Mouse (Mus musculus): ENCODE measurements around the gene Josd2. TPM values are rescaled to one million over a fixed set of nuclear protein-coding genes. Genes with fewer than 3 reads are reported as not detected.

Josd2 gene
- polyA plus RNA-seq, 1 experiment, result 99.2 TPM

DNA sequence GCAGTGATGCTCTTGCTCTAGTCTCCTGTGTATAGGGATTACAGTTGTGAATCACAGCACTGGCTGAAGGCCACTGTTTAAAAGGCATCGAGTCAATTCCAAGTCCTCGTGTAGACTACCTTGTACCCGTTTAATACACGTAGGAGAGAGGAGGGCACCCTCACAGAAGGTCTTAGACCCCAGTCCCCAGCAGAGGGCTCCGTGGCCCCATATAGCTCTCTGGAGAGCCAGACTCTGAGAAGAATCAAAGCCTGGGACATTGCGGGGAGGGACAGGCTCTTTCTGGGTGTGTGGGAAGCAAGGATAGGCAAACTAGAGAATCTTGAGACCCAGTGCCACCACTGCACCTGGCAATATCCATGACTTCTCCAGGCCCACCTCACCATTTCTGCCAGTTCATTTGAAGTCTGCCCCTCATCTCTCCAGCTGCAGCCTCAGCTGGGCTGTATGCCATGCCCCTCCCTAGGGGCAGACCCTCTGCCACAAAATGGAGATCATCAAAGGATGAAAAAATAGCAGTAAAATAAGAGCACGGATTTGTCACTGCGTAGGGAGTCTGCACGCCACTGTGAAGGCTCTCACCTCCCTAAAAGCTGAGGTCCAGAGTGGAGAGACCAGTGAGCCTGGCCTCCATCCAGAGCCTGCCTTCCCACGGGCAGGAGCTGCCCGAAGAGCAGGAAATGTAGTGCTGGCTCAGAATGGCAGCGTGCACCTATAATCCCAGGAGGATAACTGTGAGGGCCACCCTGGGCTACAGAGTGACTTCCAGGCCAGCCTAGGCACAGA, 21.5 kb upstream of the Josd2 start:
- Histone ChIP-seq H3K27ac (ENCODE audit: insufficient read depth, low read depth, low read length) (no peak overlapping the region), H3K27me3 (ENCODE audit: control insufficient read depth, insufficient read depth, low read length) (peaks cover 15% of the 10 kb centered on the region), H3K4me3 (ENCODE audit: low read depth, low read length) (no peak overlapping the region), H3K36me3 (ENCODE audit: control insufficient read depth, insufficient read depth, low read length) (no peaks in the 10 kb centered on the region), H3K4me1 (ENCODE audit: control insufficient read depth, insufficient read depth, insufficient read length, low read length) (no peaks in the 10 kb centered on the region)
- no peak for TF ChIP-seq POLR2A (IDR thresholded peaks at IDR 0.05; ENCODE audit: low read depth, low read length)
- TF ChIP-seq CTCF (IDR thresholded peaks at IDR 0.05; ENCODE audit: extremely low read depth, insufficient read length, insufficient replicate concordance, low read depth, low read length), result no peak
- WGBS, result 37% methylated on average over 12 of the region's 12 CpGs

DNA sequence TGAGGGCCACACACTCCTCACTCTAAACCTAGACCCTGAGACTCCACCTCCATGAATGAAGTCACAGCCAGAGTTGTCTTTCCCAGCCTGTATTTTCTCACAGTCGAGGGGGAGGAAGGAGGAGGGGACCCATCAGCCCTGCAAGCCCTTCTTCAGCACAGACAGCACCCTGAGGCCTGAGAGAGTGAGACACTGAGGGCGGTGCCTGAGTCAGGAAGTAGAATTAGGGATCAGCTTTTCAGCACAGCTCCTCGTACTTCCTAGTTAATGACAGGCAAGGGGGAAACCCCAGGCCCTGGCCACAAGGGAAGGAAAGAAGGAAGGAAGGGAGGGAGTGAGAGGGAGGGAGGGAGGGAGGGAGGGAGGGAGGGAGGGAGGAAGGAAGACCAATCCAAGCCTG, 14.5 kb upstream of the Josd2 start:
- H3K36me3 ChIP-seq (ENCODE audit: control insufficient read depth, insufficient read depth, low read length), result no peaks in the 10 kb centered on the region
- no peak overlapping the region for H3K27ac ChIP-seq (ENCODE audit: insufficient read depth, low read depth, low read length)
- H3K4me3 ChIP-seq (ENCODE audit: low read depth, low read length), result no peak overlapping the region
- H3K4me1 ChIP-seq (ENCODE audit: control insufficient read depth, insufficient read depth, insufficient read length, low read length), result no peaks in the 10 kb centered on the region
- 6% methylated on average over 3 of the region's 3 CpGs for WGBS
- H3K27me3 ChIP-seq (ENCODE audit: control insufficient read depth, insufficient read depth, low read length), result no peaks in the 10 kb centered on the region
- TF ChIP-seq CTCF (IDR thresholded peaks at IDR 0.05; ENCODE audit: extremely low read depth, insufficient read length, insufficient replicate concordance, low read depth, low read length) (no peak), POLR2A (IDR thresholded peaks at IDR 0.05; ENCODE audit: low read depth, low read length) (no peak)

DNA sequence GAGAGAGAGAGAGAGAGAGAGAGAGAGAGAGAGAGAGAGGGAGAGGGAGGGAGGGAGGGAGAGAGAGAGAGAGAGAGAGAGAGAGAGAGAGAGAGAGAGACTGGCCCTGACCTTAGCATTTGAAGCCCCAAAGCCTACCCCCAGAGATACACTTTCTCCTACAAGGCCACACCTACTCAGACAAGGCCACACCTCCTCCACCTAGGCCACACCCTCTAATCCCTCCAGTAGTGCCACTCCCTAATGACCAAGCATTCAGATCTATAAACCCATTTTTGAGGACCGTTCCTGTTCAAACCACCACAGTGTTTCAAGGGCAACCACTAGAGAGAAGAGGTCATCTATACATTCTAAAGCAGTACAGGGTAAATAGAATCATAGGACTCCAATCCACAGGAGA, 11.5 kb upstream of the Josd2 start:
- TF ChIP-seq CTCF (IDR thresholded peaks at IDR 0.05; ENCODE audit: extremely low read depth, insufficient read length, insufficient replicate concordance, low read depth, low read length) (no peak), POLR2A (IDR thresholded peaks at IDR 0.05; ENCODE audit: low read depth, low read length) (no peak)
- Histone ChIP-seq H3K4me3 (ENCODE audit: low read depth, low read length) (no peak overlapping the region), H3K4me1 (ENCODE audit: control insufficient read depth, insufficient read depth, insufficient read length, low read length) (no peaks in the 10 kb centered on the region), H3K27ac (ENCODE audit: insufficient read depth, low read depth, low read length) (no peak overlapping the region), H3K36me3 (ENCODE audit: control insufficient read depth, insufficient read depth, low read length) (no peaks in the 10 kb centered on the region), H3K27me3 (ENCODE audit: control insufficient read depth, insufficient read depth, low read length) (0 out of 2 replicates have a peak, but pooled peaks cover 3% of the 10 kb centered on the region)
- WGBS, result 53% methylated on average over 1 of the region's 1 CpGs

DNA sequence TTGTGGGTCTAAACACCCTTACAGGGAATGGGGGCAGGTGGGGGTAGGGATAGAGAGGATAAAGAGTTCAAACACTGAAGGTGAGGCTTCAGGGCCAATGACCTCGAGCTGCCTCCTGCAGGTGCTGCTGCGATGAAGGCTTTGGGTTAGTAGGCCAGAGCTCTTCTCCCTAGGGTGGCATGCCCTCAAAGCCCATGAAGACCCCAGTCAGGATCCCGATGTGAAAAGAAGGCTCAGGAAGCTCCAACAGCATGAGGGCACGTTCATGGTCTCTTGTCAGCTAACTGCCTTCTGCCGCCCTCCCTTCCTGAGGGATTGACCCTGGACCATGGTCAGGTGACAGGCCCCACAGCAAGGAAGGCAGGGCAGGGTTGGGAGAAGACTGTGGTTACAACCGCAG, 7.7 kb upstream of the Josd2 start:
- WGBS, result 63% methylated on average over 6 of the region's 6 CpGs

DNA sequence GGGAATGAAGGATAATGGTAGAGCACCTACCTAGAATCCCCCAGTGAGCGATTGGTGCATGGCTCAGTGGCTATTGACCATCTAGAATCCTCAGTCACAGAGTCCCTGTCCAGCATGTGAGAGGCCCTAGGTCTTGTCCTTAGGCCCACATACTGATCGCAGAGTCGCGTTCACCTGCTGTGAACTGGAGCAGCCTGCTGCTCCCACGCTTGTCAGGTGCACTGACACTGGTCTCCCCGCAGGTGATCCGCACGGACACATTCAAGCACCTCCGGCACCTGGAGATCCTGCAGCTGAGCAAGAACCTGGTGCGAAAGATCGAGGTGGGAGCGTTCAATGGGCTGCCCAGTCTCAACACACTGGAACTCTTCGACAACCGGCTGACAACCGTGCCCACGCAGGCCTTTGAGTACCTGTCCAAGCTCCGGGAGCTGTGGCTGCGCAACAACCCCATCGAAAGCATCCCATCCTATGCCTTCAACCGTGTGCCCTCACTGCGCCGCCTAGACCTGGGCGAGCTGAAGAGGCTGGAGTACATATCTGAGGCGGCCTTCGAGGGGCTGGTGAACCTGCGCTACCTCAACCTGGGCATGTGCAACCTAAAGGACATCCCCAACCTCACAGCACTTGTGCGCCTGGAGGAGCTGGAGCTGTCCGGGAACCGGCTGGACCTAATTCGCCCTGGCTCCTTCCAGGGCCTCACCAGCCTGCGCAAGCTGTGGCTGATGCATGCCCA, 6.8 kb upstream of the Josd2 start:
- H3K27me3 ChIP-seq (ENCODE audit: control insufficient read depth, insufficient read depth, low read length), result peaks cover 24% of the 10 kb centered on the region
- peaks cover 2% of the 10 kb centered on the region for H3K4me1 ChIP-seq (ENCODE audit: control insufficient read depth, insufficient read depth, insufficient read length, low read length)
- no peaks in the 10 kb centered on the region for H3K36me3 ChIP-seq (ENCODE audit: control insufficient read depth, insufficient read depth, low read length)
- H3K4me3 ChIP-seq (ENCODE audit: low read depth, low read length), result no peak overlapping the region
- H3K27ac ChIP-seq (ENCODE audit: insufficient read depth, low read depth, low read length), result no peak overlapping the region
- WGBS, result 64% methylated on average over 31 of the region's 31 CpGs
- TF ChIP-seq POLR2A (IDR thresholded peaks at IDR 0.05; ENCODE audit: low read depth, low read length), result no peak
- TF ChIP-seq CTCF (IDR thresholded peaks at IDR 0.05; ENCODE audit: extremely low read depth, insufficient read length, insufficient replicate concordance, low read depth, low read length), result no peak

More for the DNA sequence above, 7.7 kb upstream of the Josd2 start:
- no peak overlapping the region for H3K4me3 ChIP-seq (ENCODE audit: low read depth, low read length)
- H3K27me3 ChIP-seq (ENCODE audit: control insufficient read depth, insufficient read depth, low read length), result peaks cover 24% of the 10 kb centered on the region
- no peak overlapping the region for H3K27ac ChIP-seq (ENCODE audit: insufficient read depth, low read depth, low read length)
- no peaks in the 10 kb centered on the region for H3K36me3 ChIP-seq (ENCODE audit: control insufficient read depth, insufficient read depth, low read length)
- H3K4me1 ChIP-seq (ENCODE audit: control insufficient read depth, insufficient read depth, insufficient read length, low read length), result peaks cover 1% of the 10 kb centered on the region
- TF ChIP-seq POLR2A (IDR thresholded peaks at IDR 0.05; ENCODE audit: low read depth, low read length) (no peak), CTCF (IDR thresholded peaks at IDR 0.05; ENCODE audit: extremely low read depth, insufficient read length, insufficient replicate concordance, low read depth, low read length) (no peak)

DNA sequence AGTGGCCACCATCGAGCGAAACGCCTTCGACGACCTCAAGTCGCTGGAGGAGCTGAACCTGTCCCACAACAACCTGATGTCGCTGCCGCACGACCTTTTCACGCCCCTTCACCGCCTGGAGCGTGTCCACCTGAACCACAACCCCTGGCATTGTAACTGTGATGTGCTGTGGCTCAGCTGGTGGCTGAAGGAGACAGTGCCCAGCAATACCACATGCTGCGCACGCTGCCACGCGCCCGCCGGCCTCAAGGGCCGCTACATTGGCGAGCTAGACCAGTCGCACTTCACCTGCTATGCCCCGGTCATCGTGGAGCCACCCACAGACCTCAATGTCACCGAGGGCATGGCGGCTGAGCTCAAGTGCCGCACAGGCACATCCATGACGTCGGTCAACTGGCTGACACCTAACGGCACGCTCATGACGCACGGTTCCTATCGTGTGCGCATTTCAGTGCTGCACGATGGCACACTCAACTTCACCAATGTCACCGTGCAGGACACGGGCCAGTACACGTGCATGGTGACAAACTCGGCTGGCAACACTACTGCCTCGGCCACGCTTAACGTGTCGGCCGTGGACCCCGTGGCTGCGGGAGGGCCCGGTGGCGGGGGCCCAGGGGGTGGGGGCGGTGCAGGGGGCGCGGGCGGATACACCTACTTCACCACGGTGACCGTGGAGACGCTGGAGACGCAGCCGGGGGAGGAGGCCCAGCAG, 6.1 kb upstream of the Josd2 start:
- H3K27ac ChIP-seq (ENCODE audit: insufficient read depth, low read depth, low read length), result no peak overlapping the region
- TF ChIP-seq POLR2A (IDR thresholded peaks at IDR 0.05; ENCODE audit: low read depth, low read length), result no peak
- TF ChIP-seq CTCF (IDR thresholded peaks at IDR 0.05; ENCODE audit: extremely low read depth, insufficient read length, insufficient replicate concordance, low read depth, low read length), result no peak
- H3K4me3 ChIP-seq (ENCODE audit: low read depth, low read length), result no peak overlapping the region
- H3K36me3 ChIP-seq (ENCODE audit: control insufficient read depth, insufficient read depth, low read length), result no peaks in the 10 kb centered on the region
- 42% methylated on average over 57 of the region's 57 CpGs for WGBS
- peaks cover 24% of the 10 kb centered on the region for H3K27me3 ChIP-seq (ENCODE audit: control insufficient read depth, insufficient read depth, low read length)
- H3K4me1 ChIP-seq (ENCODE audit: control insufficient read depth, insufficient read depth, insufficient read length, low read length), result peaks cover 2% of the 10 kb centered on the region
